Mouse (Mus musculus) stomach, embryonic 14.5 days (tissue): Measurements from ENCODE around the gene Prdx5. TPM values are rescaled to one million over a fixed set of nuclear protein-coding genes. Genes with fewer than 3 reads are reported as not detected.

Experiments
- ATAC-seq: fragments of 200-750 bp; cut with Nextera tagmentation; 2 replicates; pipeline ENCODE4 v1.8.0; 2017; ENCODE audit warnings: low read depth, moderate TSS enrichment; ENCODE audit not compliant: insufficient number of reproducible peaks, insufficient read depth, low FRiP score
- H3K27ac ChIP-seq: fragments of 300-500 bp; sonication (generic); 2 replicates; pipeline ENCODE4 v1.5.1; 2014; ENCODE audit warnings: mild to moderate bottlenecking, low read length, moderate library complexity, mixed read lengths
- H3K27me3 ChIP-seq: fragments of 300-500 bp; sonication (generic); 2 replicates; pipeline ENCODE4 v1.6.1; 2014; ENCODE audit warnings: low read length, control low read depth, mixed read lengths; ENCODE audit not compliant: control insufficient read depth, insufficient read depth
- H3K36me3 ChIP-seq: fragments of 300-500 bp; sonication (generic); 2 replicates; pipeline ENCODE4 v1.6.1; 2014; ENCODE audit warnings: mild to moderate bottlenecking, control low read depth, low read length, moderate library complexity, mixed read lengths; ENCODE audit not compliant: control insufficient read depth, insufficient read depth
- H3K4me1 ChIP-seq: fragments of 300-500 bp; sonication (generic); 2 replicates; pipeline ENCODE4 v1.6.1; 2014; ENCODE audit warnings: low read length, control low read depth, mixed read lengths; ENCODE audit not compliant: control insufficient read depth, insufficient read depth
- H3K4me2 ChIP-seq: fragments of 300-500 bp; sonication (generic); replicated peaks from 2 replicates; pipeline ENCODE4 v1.6.1; 2014; ENCODE audit warnings: low read depth, low read length, control low read depth
- H3K4me3 ChIP-seq: fragments of 300-500 bp; sonication (generic); 2 replicates; pipeline ENCODE4 v1.5.1; 2014; ENCODE audit warnings: low read depth, low read length, control low read depth
- H3K9ac ChIP-seq: fragments of 300-500 bp; sonication (generic); replicated peaks from 2 replicates; pipeline ENCODE4 v1.6.1; 2014; ENCODE audit warnings: low read depth, mild to moderate bottlenecking, control low read depth, low read length, moderate library complexity, mixed read lengths
- H3K9me3 ChIP-seq: fragments of 300-500 bp; sonication (generic); 2 replicates; pipeline ENCODE4 v1.6.1; 2016; ENCODE audit warnings: low read depth, low read length, control low read depth; ENCODE audit not compliant: control insufficient read depth
- whole genome bisulfite sequencing: fragments of 180-500 bp; shearing (Covaris S2); extraction: QIAGEN DNeasy Blood & Tissue Kit; methylation state at CpG from one replicate; pipeline ENCODE4 v1.1.7; 2014; 5-methylcytosine and 5-hydroxymethylcytosine counted together
- polyA plus RNA-seq: library from polyadenylated mRNA; unstranded; fragments of >200 nt; fragmentation: Nextera tagmentation; extraction: Ambion mirVana; gene quantifications from 2 replicates; pipeline ENCODE4 v1.2.1, GENCODE M21; 2014

Gene Prdx5
- polyA plus RNA-seq, 1 experiment from 2014 or later: 172 TPM

DNA sequence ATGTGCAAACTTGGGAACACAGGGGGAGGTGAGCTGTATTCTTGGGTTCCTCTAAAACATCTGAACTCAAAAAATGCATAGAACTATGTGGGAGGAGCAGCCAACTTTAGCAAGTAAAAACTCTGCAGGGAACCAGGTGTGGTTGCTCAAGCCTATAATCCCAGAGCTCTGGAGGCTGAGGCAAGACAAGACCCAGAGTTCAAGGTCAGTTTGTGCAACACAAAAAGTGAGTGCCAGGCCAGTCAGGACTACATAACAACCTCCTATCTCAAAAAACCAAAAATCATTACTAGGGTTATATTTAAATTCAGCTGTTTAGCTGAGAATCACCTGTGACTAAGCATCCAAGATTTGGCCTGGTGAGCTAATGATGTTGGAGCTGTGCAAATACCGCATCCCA, 22.1 kb upstream of the Prdx5 start:
- Histone ChIP-seq H3K9me3 (no peaks in the 10 kb centered on the region), H3K9ac (no peak overlapping the region), H3K4me3 (no peak overlapping the region), H3K4me2 (no peak overlapping the region), H3K4me1 (peaks cover 10% of the 10 kb centered on the region; the same call in 1 of the 2 replicates), H3K27ac (no peak overlapping the region), H3K27me3 (peaks cover 44% of the 10 kb centered on the region), H3K36me3 (no peaks in the 10 kb centered on the region)
- no peak for ATAC-seq
- 44% methylated on average over 1 of the region's 1 CpGs for WGBS

DNA sequence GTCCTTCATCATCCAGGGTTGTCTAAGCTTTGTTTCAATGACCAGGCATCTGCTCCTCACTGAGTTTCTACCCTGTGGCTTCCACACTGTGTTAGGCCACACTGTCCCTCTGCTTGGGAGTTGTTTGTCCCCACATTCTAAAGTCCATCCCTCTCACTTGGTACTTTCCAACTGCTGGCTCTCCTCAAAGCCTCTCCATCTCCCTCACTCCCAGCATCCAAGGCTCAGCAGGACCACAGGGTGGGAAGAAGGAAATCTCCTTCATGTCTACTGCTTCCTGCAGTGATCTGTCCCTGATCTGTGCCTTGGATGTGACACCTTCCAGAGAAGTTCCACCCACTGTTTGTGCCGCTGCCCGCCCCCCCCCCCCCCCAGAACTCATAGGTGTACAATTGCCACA, 21.1 kb upstream of the Prdx5 start:
- no peaks in the 10 kb centered on the region for H3K9me3 ChIP-seq
- no peak overlapping the region for H3K4me3 ChIP-seq
- no peak overlapping the region for H3K9ac ChIP-seq
- no peak overlapping the region for H3K4me2 ChIP-seq
- WGBS: 6% methylated on average over 2 of the region's 2 CpGs
- ATAC-seq: no peak
- H3K4me1 ChIP-seq: peaks cover 10% of the 10 kb centered on the region
- no peaks in the 10 kb centered on the region for H3K36me3 ChIP-seq
- no peak overlapping the region for H3K27ac ChIP-seq
- H3K27me3 ChIP-seq: peaks cover 51% of the 10 kb centered on the region

DNA sequence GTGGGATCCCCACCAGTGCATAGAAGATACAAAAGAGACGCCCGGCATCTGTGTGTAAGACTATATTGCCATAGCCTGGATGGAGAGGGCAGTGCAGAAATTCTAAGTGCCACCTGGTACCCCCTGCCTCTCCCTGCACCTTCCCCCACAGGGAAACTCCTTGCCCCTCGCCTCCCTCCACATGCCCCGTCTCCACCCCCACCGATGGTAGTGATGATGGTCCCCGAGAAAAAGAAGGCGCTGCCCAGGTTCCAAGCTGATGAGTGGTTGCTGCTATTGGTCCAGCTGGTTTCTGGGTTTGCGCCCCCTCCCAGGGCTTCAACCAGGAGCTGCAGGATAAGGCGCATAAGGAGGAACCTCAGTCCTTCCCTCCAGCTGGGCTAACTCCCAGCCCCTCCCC, 18.2 kb upstream of the Prdx5 start:
- 17% methylated on average over 9 of the region's 9 CpGs for WGBS
- Histone ChIP-seq H3K4me1 (peaks cover 4% of the 10 kb centered on the region), H3K9me3 (no peaks in the 10 kb centered on the region), H3K4me2 (no peak overlapping the region), H3K27me3 (peaks cover 44% of the 10 kb centered on the region), H3K4me3 (0 out of 2 replicates have a peak overlapping the region, but pooled peaks have one; percentile 3), H3K27ac (no peak overlapping the region), H3K9ac (no peak overlapping the region), H3K36me3 (no peaks in the 10 kb centered on the region)
- no peak for ATAC-seq

DNA sequence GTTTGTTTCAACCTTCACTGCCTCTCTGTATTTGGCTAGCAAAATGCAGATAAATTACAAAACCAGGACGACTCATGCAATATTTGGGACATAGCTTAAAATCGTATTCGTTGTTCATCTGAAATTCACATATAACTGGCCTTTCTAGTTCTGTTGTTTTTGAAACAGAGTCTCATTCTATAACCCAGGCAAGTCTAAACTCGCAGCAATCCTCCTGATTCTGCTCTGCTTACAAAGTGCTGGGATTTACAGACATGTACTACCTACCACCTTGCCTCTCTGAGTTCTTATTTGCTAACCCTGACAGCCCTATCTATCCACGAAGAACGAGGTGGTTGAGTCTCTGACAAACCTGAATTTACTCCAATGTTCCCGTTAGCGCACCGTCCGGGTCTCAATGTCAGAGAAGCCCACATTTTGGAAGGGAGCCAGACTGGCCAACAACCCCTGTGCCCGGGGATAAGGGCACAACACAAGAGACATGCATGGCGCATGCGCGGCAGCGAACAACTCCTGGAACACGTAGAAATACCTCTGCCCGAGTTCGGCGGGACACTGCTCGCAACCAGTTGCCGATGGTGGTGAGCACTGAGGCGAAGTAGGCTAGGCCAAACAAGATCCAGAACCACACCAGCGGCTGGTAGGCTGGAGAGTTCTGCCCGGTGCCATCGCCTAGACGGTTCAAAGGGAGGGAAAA, 16.8 kb upstream of the Prdx5 start:
- 20% methylated on average over 26 of the region's 26 CpGs for WGBS
- Histone ChIP-seq H3K4me2 (peak overlapping the region; percentile 30), H3K36me3 (no peaks in the 10 kb centered on the region), H3K4me1 (peaks cover 4% of the 10 kb centered on the region), H3K27me3 (peaks cover 32% of the 10 kb centered on the region), H3K9ac (no peak overlapping the region), H3K27ac (peak overlapping the region; percentile 44; the same call in 1 of the 2 replicates), H3K9me3 (no peaks in the 10 kb centered on the region), H3K4me3 (peak overlapping the region; percentile 12)
- no peak for ATAC-seq

DNA sequence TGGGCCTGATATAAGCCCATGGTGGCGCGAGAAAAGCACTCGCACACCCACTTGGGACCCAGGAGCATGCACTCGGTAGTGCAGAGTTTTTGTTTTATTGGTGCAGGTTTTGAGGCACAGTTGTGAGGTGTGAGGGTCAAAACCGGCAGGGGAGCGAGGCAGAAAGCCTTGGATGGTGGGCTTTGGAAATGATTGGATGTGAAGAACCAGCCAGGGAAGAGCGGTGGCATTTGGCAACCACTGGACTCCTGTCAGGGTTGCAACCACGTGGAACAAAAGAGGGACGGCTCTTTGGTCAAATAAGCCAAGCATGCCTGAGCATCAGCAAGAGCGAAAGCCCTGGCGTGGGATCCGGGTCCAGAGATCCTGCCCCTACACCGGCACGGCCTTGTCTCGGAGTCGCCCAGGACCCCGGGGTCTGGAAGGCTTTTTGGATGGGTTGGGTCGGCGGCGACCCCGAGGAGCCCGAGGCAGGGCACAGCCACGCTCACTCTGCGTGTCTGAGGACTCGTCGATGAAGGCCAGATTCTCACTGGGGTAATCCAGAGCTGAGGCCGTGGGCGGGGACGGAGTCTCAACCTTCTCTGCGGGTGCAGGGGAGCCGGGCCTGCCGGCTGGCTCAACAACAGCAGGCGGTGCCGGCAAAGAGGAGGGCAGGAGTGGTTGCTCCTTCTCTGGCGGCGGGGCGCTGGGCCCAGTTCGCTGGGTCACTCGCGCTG, 15.9 kb upstream of the Prdx5 start:
- Histone ChIP-seq H3K4me1 (peaks cover 5% of the 10 kb centered on the region), H3K27me3 (peaks cover 28% of the 10 kb centered on the region), H3K36me3 (no peaks in the 10 kb centered on the region), H3K27ac (peak overlapping the region; percentile 44; the same call in 1 of the 2 replicates), H3K9ac (no peak overlapping the region), H3K4me2 (peak overlapping the region; percentile 31), H3K4me3 (no peak overlapping the region), H3K9me3 (no peaks in the 10 kb centered on the region)
- ATAC-seq: no peak
- 13% methylated on average over 40 of the region's 40 CpGs for WGBS

DNA sequence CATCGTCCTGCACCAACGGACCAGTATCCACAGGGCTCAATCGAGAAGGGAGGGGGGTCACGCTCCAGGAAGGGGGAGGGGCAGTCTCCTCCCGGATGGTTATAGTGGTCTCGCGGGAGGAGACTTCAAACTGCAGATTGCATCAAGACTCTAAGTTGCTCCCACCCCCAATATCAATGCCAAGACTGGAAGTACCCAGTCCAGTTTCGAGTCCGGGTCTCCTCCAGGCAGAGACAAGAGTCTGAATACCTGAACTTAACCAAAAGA, 15.3 kb upstream of the Prdx5 start, which contains the start of gene Catsperz:
Catsperz (minus strand) TSS at position 74 of the 267 bp plus-strand sequence.
- no peak for ATAC-seq
- Histone ChIP-seq H3K27me3 (peaks cover 28% of the 10 kb centered on the region), H3K4me3 (peak within 1 kb of the TSS; percentile 12; the same call in 1 of the 2 replicates), H3K36me3 (no peaks in the 10 kb centered on the region), H3K4me2 (peak within 1 kb of the TSS; percentile 31), H3K9ac (no peak within 1 kb of the TSS), H3K4me1 (peaks cover 10% of the 10 kb centered on the region), H3K9me3 (no peaks in the 10 kb centered on the region), H3K27ac (peak within 1 kb of the TSS; percentile 44; the same call in 1 of the 2 replicates)
- 9% methylated on average over 9 of the region's 9 CpGs for WGBS

DNA sequence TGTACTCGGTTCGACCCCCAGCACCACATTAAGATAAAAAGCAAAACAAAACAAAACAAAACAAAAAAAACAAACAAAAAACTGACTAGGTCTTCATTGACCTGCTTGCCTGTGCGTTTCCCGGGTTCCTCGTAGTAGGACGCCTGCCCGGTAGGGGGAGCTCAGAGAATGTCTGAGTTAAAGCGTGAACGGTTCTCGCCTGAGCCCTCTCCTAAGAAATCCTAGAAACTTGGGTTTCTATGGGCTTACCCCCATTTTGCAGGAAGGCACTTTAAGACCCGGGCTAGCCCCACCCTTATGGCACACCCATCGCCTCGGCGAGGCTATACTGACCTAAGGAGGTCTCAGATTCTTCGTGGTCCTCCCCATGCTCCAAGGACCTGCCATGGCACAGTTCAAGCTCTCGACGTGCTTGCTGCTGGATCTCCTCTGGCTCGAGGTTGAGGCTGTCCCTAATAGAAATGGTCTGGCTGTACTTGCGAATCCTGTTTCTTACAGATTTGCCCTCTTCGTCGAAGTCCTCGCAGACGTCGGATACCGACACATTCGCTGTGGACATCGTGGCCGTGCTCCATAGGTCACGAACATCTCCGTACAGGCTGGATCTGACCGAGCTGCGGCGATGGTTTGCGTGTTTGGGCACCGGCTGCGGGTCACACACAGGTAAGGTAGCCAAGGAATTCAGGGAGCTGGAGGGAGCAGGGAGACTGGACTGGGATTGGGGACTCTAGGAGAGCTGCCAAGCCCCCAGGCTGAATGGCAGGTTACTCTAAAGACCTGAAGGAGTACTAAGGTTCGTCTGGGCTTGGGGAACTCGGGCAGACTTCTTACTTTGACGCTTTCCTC, 14.8 kb upstream of the Prdx5 start:
- no peaks in the 10 kb centered on the region for H3K9me3 ChIP-seq
- H3K27ac ChIP-seq: no peak overlapping the region
- peak overlapping the region; percentile 31 for H3K4me2 ChIP-seq
- H3K36me3 ChIP-seq: no peaks in the 10 kb centered on the region
- H3K9ac ChIP-seq: no peak overlapping the region
- no peak for ATAC-seq
- WGBS: 4% methylated on average over 39 of the region's 39 CpGs
- peak overlapping the region; percentile 12; the same call in 1 of the 2 replicates for H3K4me3 ChIP-seq
- peaks cover 16% of the 10 kb centered on the region for H3K4me1 ChIP-seq
- H3K27me3 ChIP-seq: peaks cover 28% of the 10 kb centered on the region
